8 mouse cellular contexts compared by ENCODE assay signal in the genomic region with DNA sequence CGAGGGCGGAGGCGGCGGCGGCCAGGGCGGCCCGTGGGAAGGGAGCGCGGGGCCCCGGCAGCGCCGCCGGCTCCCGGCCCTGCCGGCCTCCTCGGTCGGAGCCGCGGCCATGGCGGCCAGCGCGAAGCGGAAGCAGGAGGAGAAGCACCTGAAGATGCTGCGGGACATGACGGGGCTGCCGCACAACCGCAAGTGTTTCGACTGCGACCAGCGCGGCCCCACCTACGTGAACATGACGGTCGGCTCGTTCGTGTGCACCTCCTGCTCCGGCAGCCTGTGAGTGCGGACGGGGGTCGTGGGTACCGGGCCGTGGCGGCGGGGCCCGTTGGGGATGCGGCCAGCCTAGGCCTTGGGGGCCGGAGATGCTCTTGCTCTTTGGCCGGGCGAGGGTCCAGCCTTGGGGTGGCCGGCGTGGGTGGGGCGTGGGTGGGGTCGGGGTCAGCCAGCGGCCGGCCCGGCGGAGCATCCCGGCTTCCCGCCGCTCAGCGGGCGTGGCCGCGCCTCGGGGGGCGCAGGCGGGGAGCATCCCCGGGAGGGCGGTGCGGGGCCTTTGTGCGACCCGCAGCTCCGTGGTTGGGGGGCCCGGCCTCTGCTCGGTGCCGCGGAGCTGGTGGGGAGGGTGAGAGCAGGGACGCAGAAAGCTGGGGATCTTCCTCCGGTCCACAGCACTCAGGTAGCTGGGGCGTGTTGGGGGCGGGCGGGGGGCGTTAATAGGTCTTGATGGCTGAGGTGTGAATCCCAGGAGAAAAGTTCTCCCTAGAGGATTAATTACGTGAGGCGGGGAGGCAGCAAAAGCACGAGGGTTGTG. TPM values are rescaled to one million over a fixed set of nuclear protein-coding genes. Genes with fewer than 3 reads are reported as not detected.
A peak's percentile ranks its signal among the peaks of the same experiment; 100 is the strongest.
DNase-seq lines count a peak whose midpoint lies in the region; ATAC-seq and TF ChIP-seq lines count a peak whose summit lies in the region.

No protein-coding gene starts in this region.

- peak overlapping the region; percentile 85 for H3K4me2 ChIP-seq in embryonic facial prominence, embryonic 13.5 days
- peak overlapping the region; percentile 88 for H3K4me2 ChIP-seq in hindbrain, embryonic 16.5 days (ENCODE audit: low read length)
- H3K4me2 ChIP-seq in stomach, embryonic 16.5 days (ENCODE audit: low read depth, low read length): peak overlapping the region; percentile 78

- H3K27ac ChIP-seq in embryonic facial prominence, embryonic 13.5 days: peak overlapping the region; percentile 76
- peak overlapping the region; percentile 92 for H3K27ac ChIP-seq in hindbrain, embryonic 16.5 days (ENCODE audit: low read depth, low read length)
- peak overlapping the region; percentile 82 for H3K27ac ChIP-seq in stomach, embryonic 16.5 days (ENCODE audit: low read length)

- peak; percentile 18 for DNase-seq in left cerebral cortex, adult 11 months (ENCODE audit: low spot score)
- no peak for DNase-seq in left cerebral cortex, postnatal 25 days (ENCODE audit: low spot score in 2 of 2)
- DNase-seq in G1E (ENCODE audit: low spot score): peak; percentile 35
- peak; percentile 41 for DNase-seq in lung, postnatal 14 days

- peak overlapping the region; percentile 91 for H3K9ac ChIP-seq in embryonic facial prominence, embryonic 13.5 days
- H3K9ac ChIP-seq in hindbrain, embryonic 16.5 days (ENCODE audit: low read depth, low read length): peak overlapping the region; percentile 97
- peak overlapping the region; percentile 94 for H3K9ac ChIP-seq in stomach, embryonic 16.5 days (ENCODE audit: low read length)

- intact Hi-C loops in left cerebral cortex, postnatal 25 days (cut with DNase I): loop anchor here (2.0 to 5.0 kb wide), 3 partner anchors 35 to 147 kb away; no protein-coding TSS in a partner anchor

- H3K4me3 ChIP-seq in G1E (ENCODE audit: low read depth, low read length): peak overlapping the region; percentile 89
- peak overlapping the region; percentile 96 for H3K4me3 ChIP-seq in embryonic facial prominence, embryonic 13.5 days
- peak overlapping the region; percentile 100 for H3K4me3 ChIP-seq in hindbrain, embryonic 16.5 days (ENCODE audit: low read length)
- peak overlapping the region; percentile 98 for H3K4me3 ChIP-seq in stomach, embryonic 16.5 days (replicated peaks; ENCODE audit: low read length)

- no peak for ATAC-seq in G1E (ENCODE audit: extremely low read depth, insufficient number of reproducible peaks, low FRiP score, poor library complexity, severe bottlenecking)
- peak; percentile 73 for ATAC-seq in embryonic facial prominence, embryonic 13.5 days (ENCODE audit: insufficient number of reproducible peaks, insufficient read depth, low FRiP score, low TSS enrichment, low read depth)
- peak; percentile 76 for ATAC-seq in hindbrain, embryonic 16.5 days
- ATAC-seq in stomach, embryonic 16.5 days (ENCODE audit: insufficient read depth, low FRiP score): peak; percentile 76
- ATAC-seq in erythroid progenitor cell, adult 5-6 weeks (replicated peaks; ENCODE audit: low FRiP score, poor library complexity, severe bottlenecking): no peak; the same call in 1 of the 2 replicates

- TF ChIP-seq CTCF in G1E (IDR thresholded peaks at IDR 0.05; ENCODE audit: low read depth, low read length): no peak

- peaks cover 72% of the 10 kb centered on the region for H3K4me1 ChIP-seq in G1E (ENCODE audit: insufficient read depth, low read depth, low read length)
- H3K4me1 ChIP-seq in embryonic facial prominence, embryonic 13.5 days: peaks cover 14% of the 10 kb centered on the region
- peaks cover 20% of the 10 kb centered on the region for H3K4me1 ChIP-seq in hindbrain, embryonic 16.5 days (ENCODE audit: control insufficient read depth, insufficient read depth, low read depth, low read length)
- peaks cover 10% of the 10 kb centered on the region; the same call in 1 of the 2 replicates for H3K4me1 ChIP-seq in stomach, embryonic 16.5 days (ENCODE audit: control insufficient read depth, insufficient read depth, low read length)

- 1% methylated on average over 65 of the region's 86 CpGs for WGBS in embryonic facial prominence, embryonic 13.5 days
- 0% methylated on average over 45 of the region's 86 CpGs for WGBS in hindbrain, embryonic 16.5 days
- WGBS in stomach, embryonic 16.5 days: under 1% methylated on average over 68 of the region's 86 CpGs

- H3K9me3 ChIP-seq in G1E (replicated peaks): no peaks in the 10 kb centered on the region
- no peaks in the 10 kb centered on the region for H3K9me3 ChIP-seq in embryonic facial prominence, embryonic 13.5 days
- no peaks in the 10 kb centered on the region for H3K9me3 ChIP-seq in hindbrain, embryonic 16.5 days (ENCODE audit: control insufficient read depth, low read length)
- H3K9me3 ChIP-seq in stomach, embryonic 16.5 days (replicated peaks; ENCODE audit: control insufficient read depth, low read length): no peaks in the 10 kb centered on the region

- H3K36me3 ChIP-seq in G1E (replicated peaks): peaks cover 30% of the 10 kb centered on the region
- no peaks in the 10 kb centered on the region for H3K36me3 ChIP-seq in embryonic facial prominence, embryonic 13.5 days
- H3K36me3 ChIP-seq in hindbrain, embryonic 16.5 days (ENCODE audit: control insufficient read depth, insufficient read depth, low read length): no peaks in the 10 kb centered on the region
- no peaks in the 10 kb centered on the region for H3K36me3 ChIP-seq in stomach, embryonic 16.5 days (ENCODE audit: control insufficient read depth, insufficient read depth, low read length)

- no peaks in the 10 kb centered on the region for H3K27me3 ChIP-seq in G1E (ENCODE audit: insufficient read depth, low read length)
- H3K27me3 ChIP-seq in embryonic facial prominence, embryonic 13.5 days: no peaks in the 10 kb centered on the region
- H3K27me3 ChIP-seq in hindbrain, embryonic 16.5 days (replicated peaks; ENCODE audit: control insufficient read depth, insufficient read depth, low read length): no peaks in the 10 kb centered on the region
- no peaks in the 10 kb centered on the region for H3K27me3 ChIP-seq in stomach, embryonic 16.5 days (ENCODE audit: control insufficient read depth, insufficient read depth, low read length)

RNA-seq across cellular contexts. Expression of a gene that starts 0.5 kb away (rescaled TPM):
- 10 to 100 TPM; 81.8 to 88.6 TPM for total RNA-seq in left cerebral cortex, postnatal 25 days (2021)
- total RNA-seq in G1E (2014; fragmentation: Nextera tagmentation): 303 and 306 TPM in 2 replicates
- 121 and 135 TPM in 2 replicates for total RNA-seq in G1E (2017)
- polyA plus RNA-seq in G1E (2012): 30.4 and 32.1 TPM in 2 replicates
- 22.9 and 28.1 TPM in 2 replicates for polyA plus RNA-seq in embryonic facial prominence, embryonic 13.5 days (2015; fragmentation: Nextera tagmentation; extraction: Ambion mirVana)
- 23.9 and 27.7 TPM in 2 replicates for polyA plus RNA-seq in hindbrain, embryonic 16.5 days (2015; fragmentation: Nextera tagmentation; extraction: Ambion mirVana)
- polyA plus RNA-seq in stomach, embryonic 16.5 days (2015; fragmentation: Nextera tagmentation; extraction: Ambion mirVana): 17.0 and 21.6 TPM in 2 replicates
- total RNA-seq in erythroid progenitor cell, adult 5-6 weeks (2015; ENCODE audit: low replicate concordance): 24.9 and 33.5 TPM in 2 replicates
- 24.1 and 25.6 TPM in 2 replicates for total RNA-seq in erythroid progenitor cell, adult 5-6 weeks (2017; ENCODE audit: low replicate concordance)

Comparison
In these comparisons a context has a peak if more than half of its experiments do, and no peak if none do; other contexts are left out.
1. DNase-seq: peak in left cerebral cortex, adult 11 months (single experiment), G1E (single experiment) and lung, postnatal 14 days (single experiment); none in left cerebral cortex, postnatal 25 days (0 of 2).
2. ATAC-seq: peak in embryonic facial prominence, embryonic 13.5 days (single experiment), hindbrain, embryonic 16.5 days (single experiment) and stomach, embryonic 16.5 days (single experiment); none in G1E (single experiment) and erythroid progenitor cell, adult 5-6 weeks (single experiment).
3. Peak in every context shown above with its lines, with median percentiles within 50 percentile points of each other: H3K4me3 ChIP-seq, H3K27ac ChIP-seq, H3K4me2 ChIP-seq and H3K9ac ChIP-seq.